Mouse (Mus musculus) embryonic facial prominence, embryonic 11.5 days (tissue): ENCODE results near the gene Hdlbp. TPM values are rescaled to one million over a fixed set of nuclear protein-coding genes. Genes with fewer than 3 reads are reported as not detected.
"Not testable (repeated sequence)": the region's sequence is repeated elsewhere in the genome, so short reads cannot be mapped to it uniquely, and the experiment has no call there.

Experiments used
- ATAC-seq: fragments of 200-750 bp; cut with Nextera tagmentation; replicated peaks from 2 replicates; pipeline ENCODE4 v1.8.0; 2017; ENCODE audit warnings: low read depth; ENCODE audit not compliant: insufficient number of reproducible peaks, low FRiP score, low TSS enrichment
- DNase-seq: peaks from one replicate; pipeline ENCODE4 v3.0.0-alpha.2; 2015; ENCODE audit warnings: low spot score
- H3K27ac ChIP-seq: fragments of 300-500 bp; sonication (generic); replicated peaks from 2 replicates; pipeline ENCODE4 v1.5.1; 2014; ENCODE audit warnings: mild to moderate bottlenecking, low read depth, low read length, control low read depth
- H3K27me3 ChIP-seq: fragments of 300-500 bp; sonication (generic); 2 replicates; pipeline ENCODE4 v1.6.1; 2014; ENCODE audit warnings: mild to moderate bottlenecking, low read length, moderate library complexity, mixed read lengths; ENCODE audit not compliant: control insufficient read depth, insufficient read depth
- H3K36me3 ChIP-seq: fragments of 300-500 bp; sonication (generic); replicated peaks from 2 replicates; pipeline ENCODE4 v1.6.1; 2014; ENCODE audit warnings: low read depth, mild to moderate bottlenecking, low read length, moderate library complexity, mixed read lengths; ENCODE audit not compliant: control insufficient read depth, insufficient read depth
- H3K4me1 ChIP-seq: fragments of 300-500 bp; sonication (generic); 2 replicates; pipeline ENCODE4 v1.6.1; 2014; ENCODE audit warnings: low read length, mixed read lengths; ENCODE audit not compliant: control insufficient read depth, insufficient read depth
- H3K4me2 ChIP-seq: fragments of 300-500 bp; sonication (generic); 2 replicates; pipeline ENCODE4 v1.6.1; 2014; ENCODE audit warnings: low read depth, mild to moderate bottlenecking, control low read depth, low read length, moderate library complexity
- H3K4me3 ChIP-seq: fragments of 300-500 bp; sonication (generic); 2 replicates; pipeline ENCODE4 v1.5.1; 2014; ENCODE audit warnings: low read depth, low read length, control low read depth
- H3K9ac ChIP-seq: fragments of 300-500 bp; sonication (generic); replicated peaks from 2 replicates; pipeline ENCODE4 v1.6.1; 2014; ENCODE audit warnings: mild to moderate bottlenecking, control low read depth, low read length
- H3K9me3 ChIP-seq: fragments of 300-500 bp; sonication (generic); replicated peaks from 2 replicates; pipeline ENCODE4 v1.6.1; 2016; ENCODE audit warnings: mild to moderate bottlenecking, low read length, inconsistent platforms, mixed read lengths; ENCODE audit not compliant: control insufficient read depth
- WGBS: fragments of 180-500 bp; shearing (Covaris S2); extraction: QIAGEN DNeasy Blood & Tissue Kit; methylation state at CpG from one replicate; pipeline ENCODE4 v1.1.7; 2014; 5-methylcytosine and 5-hydroxymethylcytosine counted together
- polyA plus RNA-seq: library from polyadenylated mRNA; unstranded; fragments of >200 nt; fragmentation: Nextera tagmentation; extraction: Ambion mirVana; gene quantifications from 2 replicates; pipeline ENCODE4 v1.2.1, GENCODE M21; 2014

Hdlbp gene
- polyA plus RNA-seq, 1 experiment from 2014 or later, result 106 TPM

GRCm38 (mm10) chr1:93465066-93465465, 13.5 kb downstream of the Hdlbp start:
- ATAC-seq (no peak), DNase-seq (no peak)
- Histone ChIP-seq H3K4me1 (no peaks in the 10 kb centered on the region), H3K36me3 (no peaks in the 10 kb centered on the region), H3K4me3 (no peak overlapping the region), H3K9me3 (no peaks in the 10 kb centered on the region), H3K27me3 (no peaks in the 10 kb centered on the region), H3K27ac (no peak overlapping the region), H3K9ac (no peak overlapping the region), H3K4me2 (no peak overlapping the region)

- no peak for ATAC-seq
- no peak overlapping the region for H3K4me3 ChIP-seq
- no peaks in the 10 kb centered on the region for H3K4me1 ChIP-seq
- H3K36me3 ChIP-seq, result no peaks in the 10 kb centered on the region
- DNase-seq, result no peak
- no peaks in the 10 kb centered on the region for H3K27me3 ChIP-seq
- H3K9ac ChIP-seq, result no peak overlapping the region
- H3K27ac ChIP-seq, result no peak overlapping the region
- no peaks in the 10 kb centered on the region for H3K9me3 ChIP-seq
- no peak overlapping the region for H3K4me2 ChIP-seq
- 60% methylated on average over 3 of the region's 3 CpGs for WGBS
These were observed 19.5 kb downstream of the Hdlbp start for GRCm38 (mm10) chr1:93459101-93459500.

GRCm38 (mm10) chr1:93458357-93458756, 20.3 kb downstream of the Hdlbp start:
- ATAC-seq (no peak), DNase-seq (no peak)
- Histone ChIP-seq H3K9me3 (no peaks in the 10 kb centered on the region), H3K4me1 (no peaks in the 10 kb centered on the region), H3K27ac (no peak overlapping the region), H3K36me3 (no peaks in the 10 kb centered on the region), H3K4me2 (no peak overlapping the region), H3K9ac (no peak overlapping the region), H3K4me3 (no peak overlapping the region), H3K27me3 (no peaks in the 10 kb centered on the region)
- 54% methylated on average over 1 of the region's 1 CpGs for WGBS

GRCm38 (mm10) chr1:93453721-93454255, 24.8 kb downstream of the Hdlbp start:
- no peak overlapping the region for H3K9ac ChIP-seq
- no peaks in the 10 kb centered on the region for H3K27me3 ChIP-seq
- DNase-seq (no peak), ATAC-seq (no peak)
- no peak overlapping the region for H3K27ac ChIP-seq
- no peak overlapping the region for H3K4me3 ChIP-seq
- H3K9me3 ChIP-seq, result no peaks in the 10 kb centered on the region
- H3K4me2 ChIP-seq, result no peak overlapping the region
- no peaks in the 10 kb centered on the region for H3K36me3 ChIP-seq
- no peaks in the 10 kb centered on the region for H3K4me1 ChIP-seq

- not testable (repeated sequence) for H3K9me3 ChIP-seq, H3K27me3 ChIP-seq, H3K36me3 ChIP-seq, ATAC-seq, H3K27ac ChIP-seq, H3K9ac ChIP-seq, H3K4me1 ChIP-seq, H3K4me2 ChIP-seq, DNase-seq, H3K4me3 ChIP-seq
- 82% methylated on average over 5 of the region's 5 CpGs for WGBS
These were observed 28.5 kb downstream of the Hdlbp start for GRCm38 (mm10) chr1:93450118-93450517.

- no peaks in the 10 kb centered on the region for H3K27me3 ChIP-seq
- H3K4me3 ChIP-seq, result peak overlapping the region; percentile 78
- H3K4me2 ChIP-seq, result peak overlapping the region; percentile 86
- no peaks in the 10 kb centered on the region; the same call in 1 of the 2 replicates for H3K4me1 ChIP-seq
- WGBS, result 16% methylated on average over 3 of the region's 3 CpGs
- H3K9me3 ChIP-seq, result no peaks in the 10 kb centered on the region
- no peak overlapping the region for H3K27ac ChIP-seq
- no peak for DNase-seq
- H3K9ac ChIP-seq, result peak overlapping the region; percentile 86
- no peaks in the 10 kb centered on the region for H3K36me3 ChIP-seq
- ATAC-seq, result 0 out of 2 replicates have a peak, but pooled peaks have one; percentile 12
These were observed 32.8 kb downstream of the Hdlbp start for GRCm38 (mm10) chr1:93445822-93446162.

GRCm38 (mm10) chr1:93445111-93445821, 33.3 kb downstream of the Hdlbp start:
- H3K4me3 ChIP-seq, result peak overlapping the region; percentile 78
- peak; percentile 93 for ATAC-seq
- no peaks in the 10 kb centered on the region for H3K36me3 ChIP-seq
- peak; percentile 84 for DNase-seq
- H3K27me3 ChIP-seq, result no peaks in the 10 kb centered on the region
- peak overlapping the region; percentile 86 for H3K4me2 ChIP-seq
- WGBS, result under 1% methylated on average over 83 of the region's 84 CpGs
- H3K27ac ChIP-seq, result peak overlapping the region; percentile 76
- H3K4me1 ChIP-seq, result no peaks in the 10 kb centered on the region; the same call in 1 of the 2 replicates
- peak overlapping the region; percentile 86 for H3K9ac ChIP-seq
- no peaks in the 10 kb centered on the region for H3K9me3 ChIP-seq

- Histone ChIP-seq H3K9me3 (no peaks in the 10 kb centered on the region), H3K27me3 (no peaks in the 10 kb centered on the region), H3K36me3 (no peaks in the 10 kb centered on the region), H3K4me1 (no peaks in the 10 kb centered on the region; the same call in 1 of the 2 replicates), H3K4me2 (peak overlapping the region; percentile 86), H3K27ac (peak overlapping the region; percentile 76), H3K9ac (peak overlapping the region; percentile 86), H3K4me3 (peak overlapping the region; percentile 78)
- peak; percentile 77 for DNase-seq
- WGBS, result 6% methylated on average over 18 of the region's 18 CpGs
- ATAC-seq, result peak; percentile 70
These were observed 34.1 kb downstream of the Hdlbp start for GRCm38 (mm10) chr1:93444405-93445110.
